Mouse (Mus musculus): ENCODE measurements around the gene Enah. TPM values are rescaled to one million over a fixed set of nuclear protein-coding genes. Genes with fewer than 3 reads are reported as not detected.

Enah gene
- polyA plus RNA-seq, 1 experiment from 2014 or later: 167 TPM

DNA sequence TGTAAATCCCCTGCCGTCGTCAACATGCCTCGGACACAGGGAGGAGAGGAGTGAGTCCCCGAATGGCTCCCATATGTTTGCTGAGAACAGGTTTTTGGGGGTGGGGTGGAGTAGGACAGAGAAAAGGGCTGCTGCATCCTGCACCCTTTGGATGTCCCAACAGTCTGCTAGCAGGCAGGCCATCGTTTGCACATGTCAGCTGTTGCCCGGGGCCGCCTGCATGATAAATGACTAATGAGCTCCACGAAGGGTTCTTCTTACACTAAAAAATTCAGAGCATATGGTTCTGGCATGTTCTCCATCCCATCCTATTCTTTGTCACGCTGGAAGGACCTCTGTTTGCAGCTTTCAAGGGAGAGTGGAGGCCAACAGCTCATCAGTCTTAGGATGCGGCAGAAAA is 33.2 kb upstream of the Enah start:
- no peaks in the 10 kb centered on the region for H3K27me3 ChIP-seq
- no peak for TF ChIP-seq CTCF (IDR thresholded peaks at IDR 0.05)
- ChIA-PET CTCF (interaction anchor here (1.6 kb wide), 1 partner anchor 62 kb away, joined by 3 read pairs; no protein-coding TSS in a partner anchor), POLR2A (no interaction called here)
- no peak for DNase-seq (ENCODE audit: low read depth, low spot score)
- in situ Hi-C loops (cut with MboI; ENCODE audit: low pct_unique_long_range_greater_than_20kb): no loop called here
- no peak for ATAC-seq

GRCm38 (mm10) chr1:182052385-182052784 is 32.6 kb upstream of the Enah start:
- CTCF ChIA-PET: interaction anchor here (1.6 kb wide), 1 partner anchor 63 kb away, joined by 3 read pairs; no protein-coding TSS in a partner anchor
- POLR2A ChIA-PET: no interaction called here
- in situ Hi-C loops (cut with MboI; ENCODE audit: low pct_unique_long_range_greater_than_20kb): no loop called here
- no peak for ATAC-seq
- no peaks in the 10 kb centered on the region for H3K27me3 ChIP-seq
- no peak for TF ChIP-seq CTCF (IDR thresholded peaks at IDR 0.05)
- no peak for DNase-seq (ENCODE audit: low read depth, low spot score)

- ChIA-PET CTCF (interaction anchor here (0.7 to 1.3 kb wide), 3 partner anchors 13 to 62 kb away, joined by 3 to 5 read pairs (median 3); no protein-coding TSS in a partner anchor), POLR2A (interaction anchor here (0.9 to 1.3 kb wide), 2 partner anchors 29 to 45 kb away, joined by 3 read pairs; no protein-coding TSS in a partner anchor)
- ATAC-seq (no peak), DNase-seq (ENCODE audit: low read depth, low spot score) (no peak)
- no peaks in the 10 kb centered on the region for H3K27me3 ChIP-seq
- in situ Hi-C loops (cut with MboI; ENCODE audit: low pct_unique_long_range_greater_than_20kb): no loop called here
- TF ChIP-seq CTCF (IDR thresholded peaks at IDR 0.05): no peak
These were observed 30.0 kb upstream of the Enah start for GRCm38 (mm10) chr1:182049813-182050212.

DNA sequence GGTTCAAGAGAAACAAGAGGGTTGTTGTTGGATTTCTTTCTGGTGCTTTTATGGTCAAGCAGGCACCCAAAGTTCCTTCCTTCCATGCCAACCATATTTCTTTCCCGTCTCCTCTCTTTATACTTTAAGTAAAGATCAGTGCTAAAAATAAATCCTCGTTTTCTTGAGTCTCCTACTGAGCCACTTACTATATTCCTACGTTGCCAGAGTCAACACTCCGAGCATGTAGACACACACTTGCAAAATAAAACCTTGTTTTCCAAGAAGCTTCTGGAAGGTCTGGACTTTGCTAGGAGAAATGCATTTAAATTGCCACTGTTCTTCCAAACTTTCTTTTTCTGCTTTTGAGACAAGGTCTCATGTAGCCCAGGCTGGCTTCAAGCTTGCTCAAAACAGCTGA is 28.3 kb upstream of the Enah start:
- CTCF ChIA-PET: no interaction called here
- POLR2A ChIA-PET: no interaction called here
- in situ Hi-C loops (cut with MboI; ENCODE audit: low pct_unique_long_range_greater_than_20kb): no loop called here
- ATAC-seq (no peak), DNase-seq (ENCODE audit: low read depth, low spot score) (no peak)
- no peak for TF ChIP-seq CTCF (IDR thresholded peaks at IDR 0.05)
- H3K27me3 ChIP-seq: no peaks in the 10 kb centered on the region

DNA sequence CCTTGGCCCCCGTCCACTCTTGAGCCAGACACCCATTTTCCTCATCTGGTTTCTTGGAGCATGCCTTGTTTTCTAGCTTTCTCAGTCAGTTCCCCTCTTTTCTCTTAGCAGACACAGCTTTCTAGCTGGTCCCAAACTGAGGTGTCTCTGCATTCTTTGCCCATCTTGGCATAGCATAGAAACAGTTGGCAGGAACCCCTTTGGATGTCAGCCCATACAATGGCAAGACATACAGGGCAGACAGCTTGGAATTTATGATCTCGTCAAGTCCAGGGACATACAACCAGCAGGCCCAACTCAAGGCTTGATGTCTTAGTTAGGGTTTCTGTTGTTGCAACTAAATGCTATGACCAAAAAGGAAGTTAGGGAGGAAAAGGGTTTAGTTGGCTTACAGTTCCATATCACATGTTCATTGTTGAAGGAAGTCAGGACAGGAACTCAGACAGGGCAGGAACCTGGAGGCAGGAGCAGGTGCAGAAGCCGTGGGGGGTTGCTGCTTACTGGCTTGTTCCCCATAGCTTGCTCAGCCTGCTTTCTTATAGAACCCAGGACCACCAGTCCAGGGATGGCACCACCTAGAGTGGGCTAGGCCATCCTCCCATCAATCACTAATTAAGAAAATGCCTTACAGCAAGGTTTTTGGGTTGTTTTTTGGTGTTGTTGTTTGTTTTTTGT is 27.4 kb upstream of the Enah start:
- ChIA-PET CTCF (no interaction called here), POLR2A (no interaction called here)
- no peak for DNase-seq (ENCODE audit: low read depth, low spot score)
- H3K27me3 ChIP-seq: no peaks in the 10 kb centered on the region
- no peak for TF ChIP-seq CTCF (IDR thresholded peaks at IDR 0.05)
- in situ Hi-C loops (cut with MboI; ENCODE audit: low pct_unique_long_range_greater_than_20kb): no loop called here
- ATAC-seq: no peak

DNA sequence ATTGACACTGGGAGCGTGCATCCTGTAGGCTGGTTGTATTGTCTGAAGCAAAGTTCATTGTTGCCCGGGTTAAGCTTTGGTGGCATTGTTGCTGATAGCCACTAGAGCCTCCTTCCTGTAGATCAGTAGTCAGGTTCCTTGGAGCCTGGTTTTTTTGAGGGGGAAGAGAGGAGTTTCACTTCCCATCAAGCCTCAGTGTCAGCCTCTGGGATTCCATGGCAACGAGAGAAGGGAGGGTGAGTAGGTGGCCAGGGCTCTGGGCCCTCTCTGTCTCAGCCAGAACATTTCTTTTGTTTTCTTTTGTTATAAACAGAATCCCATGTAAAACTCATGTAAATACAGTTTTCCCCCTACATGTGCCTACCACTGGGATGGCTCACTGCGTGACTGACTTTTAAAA is 25.4 kb upstream of the Enah start:
- no peak for DNase-seq (ENCODE audit: low read depth, low spot score)
- no peak for ATAC-seq
- ChIA-PET POLR2A (interaction anchor here (1.0 kb wide), 1 partner anchor 17 kb away, joined by 3 read pairs; no protein-coding TSS in a partner anchor), CTCF (no interaction called here)
- in situ Hi-C loops (cut with MboI; ENCODE audit: low pct_unique_long_range_greater_than_20kb): no loop called here
- no peaks in the 10 kb centered on the region for H3K27me3 ChIP-seq
- no peak for TF ChIP-seq CTCF (IDR thresholded peaks at IDR 0.05)

DNA sequence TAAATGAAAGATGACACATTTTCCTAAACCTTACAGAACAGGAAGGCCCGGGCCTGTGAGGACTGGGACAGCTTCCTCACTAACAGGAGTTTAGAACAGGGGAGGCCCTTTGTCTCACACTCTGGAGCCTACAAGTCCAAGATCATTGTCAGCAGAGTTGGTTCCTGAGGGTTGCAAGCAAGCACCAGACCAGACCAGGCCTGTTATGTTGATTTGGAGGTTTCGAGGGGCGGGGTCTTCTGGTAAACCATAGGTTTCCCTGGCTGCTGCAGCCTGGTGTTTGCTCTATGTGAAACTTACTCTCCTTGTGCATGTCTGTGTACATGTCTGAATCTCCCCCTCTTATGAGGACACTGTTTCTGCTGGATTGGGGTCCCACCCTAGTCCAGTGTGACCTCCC is 20.7 kb upstream of the Enah start:
- DNase-seq (ENCODE audit: low read depth, low spot score): no peak
- no peak for ATAC-seq
- in situ Hi-C loops (cut with MboI; ENCODE audit: low pct_unique_long_range_greater_than_20kb): no loop called here
- no peaks in the 10 kb centered on the region for H3K27me3 ChIP-seq
- POLR2A ChIA-PET: no interaction called here
- no peak for TF ChIP-seq CTCF (IDR thresholded peaks at IDR 0.05)
- CTCF ChIA-PET: no interaction called here

DNA sequence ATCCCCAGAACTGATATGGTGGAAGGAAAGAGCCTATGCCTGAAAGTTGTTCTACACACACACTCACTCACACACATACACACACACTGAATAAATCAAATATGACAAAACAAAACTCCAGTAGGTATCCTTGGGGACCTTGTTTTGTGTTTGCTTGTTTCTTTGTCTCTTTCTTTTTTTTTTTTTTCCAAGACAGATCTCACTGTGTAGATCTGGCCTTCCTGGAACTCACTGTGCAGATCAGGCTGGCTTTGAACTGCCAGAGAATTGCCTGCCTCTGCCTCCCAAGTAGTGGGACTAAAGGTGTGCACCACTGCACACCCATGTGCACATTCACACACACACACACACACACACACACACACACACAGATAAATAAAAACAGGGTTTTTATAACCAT is 12.0 kb upstream of the Enah start:
- TF ChIP-seq CTCF (IDR thresholded peaks at IDR 0.05): no peak
- ChIA-PET POLR2A (interaction anchor here (0.6 kb wide), 1 partner anchor 93 kb away, joined by 4 read pairs; the partner anchor contains the start of gene Srp9), CTCF (interaction anchor here (1.4 kb wide), 1 partner anchor 11 kb away, joined by 6 read pairs; no protein-coding TSS in a partner anchor)
- no peaks in the 10 kb centered on the region for H3K27me3 ChIP-seq
- in situ Hi-C loops (cut with MboI; ENCODE audit: low pct_unique_long_range_greater_than_20kb): no loop called here
- no peak for DNase-seq (ENCODE audit: low read depth, low spot score)
- ATAC-seq: no peak

DNA sequence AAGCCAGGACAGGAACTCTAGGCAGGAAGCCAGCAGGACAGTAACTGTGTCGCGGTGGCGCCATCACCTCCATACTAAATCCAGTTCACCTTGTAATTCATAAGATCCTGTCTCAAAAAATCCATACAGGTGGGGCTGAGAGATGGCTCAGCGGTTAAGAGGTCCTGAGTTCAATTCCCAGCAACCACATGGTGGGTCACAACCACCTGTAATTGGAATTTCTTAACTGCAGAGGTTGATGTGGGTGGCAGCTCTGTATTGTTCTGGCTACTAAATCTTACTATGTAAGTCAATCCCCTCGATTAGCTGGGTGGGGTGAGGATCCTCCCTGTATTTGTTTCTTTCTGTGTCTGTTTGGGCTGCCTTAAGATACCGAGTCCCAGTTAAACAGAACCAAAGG is 11.3 kb upstream of the Enah start:
- in situ Hi-C loops (cut with MboI; ENCODE audit: low pct_unique_long_range_greater_than_20kb): no loop called here
- ATAC-seq (no peak), DNase-seq (ENCODE audit: low read depth, low spot score) (no peak)
- ChIA-PET POLR2A (no interaction called here), CTCF (interaction anchor here (1.4 kb wide), 1 partner anchor 10 kb away, joined by 6 read pairs; no protein-coding TSS in a partner anchor)
- no peaks in the 10 kb centered on the region for H3K27me3 ChIP-seq
- TF ChIP-seq CTCF (IDR thresholded peaks at IDR 0.05): no peak

- no peaks in the 10 kb centered on the region for H3K27me3 ChIP-seq
- ATAC-seq (no peak), DNase-seq (ENCODE audit: low read depth, low spot score) (no peak)
- ChIA-PET CTCF (no interaction called here), POLR2A (interaction anchor here (0.6 kb wide), 1 partner anchor 8 kb away, joined by 5 read pairs; no protein-coding TSS in a partner anchor)
- in situ Hi-C loops (cut with MboI; ENCODE audit: low pct_unique_long_range_greater_than_20kb): no loop called here
- no peak for TF ChIP-seq CTCF (IDR thresholded peaks at IDR 0.05)
These were observed 10.3 kb upstream of the Enah start for GRCm38 (mm10) chr1:182029989-182030649.

All from Patski (cell line).